In the genomic region with DNA sequence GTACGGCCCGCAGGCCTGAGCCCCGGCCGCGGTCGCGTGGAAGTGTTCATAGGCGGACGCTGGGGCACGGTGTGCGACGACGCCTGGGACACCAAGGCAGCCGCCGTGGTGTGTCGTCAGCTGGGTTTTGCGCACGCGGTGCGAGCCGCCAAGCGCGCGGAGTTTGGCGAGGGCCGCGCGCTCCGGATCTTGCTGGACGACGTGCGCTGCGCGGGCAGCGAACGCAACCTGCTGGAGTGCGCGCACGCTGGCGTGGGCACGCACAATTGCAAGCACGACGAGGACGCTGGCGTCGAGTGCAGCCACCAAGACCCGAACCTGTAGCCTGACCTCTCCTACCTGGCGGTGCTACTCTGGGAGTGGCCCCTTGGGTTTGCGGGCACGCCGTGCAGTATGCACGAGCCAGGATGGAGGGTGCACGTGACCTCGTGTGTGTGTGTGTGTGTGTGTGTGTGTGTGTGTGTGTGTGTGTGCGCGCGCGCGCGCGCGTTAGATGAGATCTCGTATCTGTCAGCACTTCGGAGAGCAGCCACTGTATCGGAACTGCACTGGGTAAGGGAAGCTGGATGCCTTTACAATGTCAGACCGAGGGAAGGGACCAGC, we compare ENCODE assay signal across 9 mouse cellular contexts. TPM values are rescaled to one million over a fixed set of nuclear protein-coding genes. Genes with fewer than 3 reads are reported as not detected.
DNase-seq lines count a peak whose midpoint lies in the region; ATAC-seq and TF ChIP-seq lines count a peak whose summit lies in the region.
"Had no signal": no experiment of that assay in that cellular context is flagged by ENCODE, and none has a peak within 500 bp of the region (broad histone marks: within the 10 kb centered on the region; RNA-seq: fewer than 3 reads in every experiment).

No protein-coding gene starts in this region.

- no peak overlapping the region for H3K27ac ChIP-seq in kidney, embryonic 14.5 days (ENCODE audit: low read depth, low read length)
- H3K27ac ChIP-seq in brown adipose tissue, adult 24 weeks (replicated peaks; ENCODE audit: low read depth, low read length) = no peak overlapping the region
- no peak overlapping the region for H3K27ac ChIP-seq in stomach, postnatal 0 days (replicated peaks)

- H3K4me1 ChIP-seq in kidney, embryonic 14.5 days (ENCODE audit: control insufficient read depth, insufficient read depth, low read length) = peaks cover 13% of the 10 kb centered on the region; the same call in 1 of the 2 replicates
- peaks cover 3% of the 10 kb centered on the region; the same call in 1 of the 2 replicates for H3K4me1 ChIP-seq in brown adipose tissue, adult 24 weeks (ENCODE audit: control insufficient read depth, insufficient read depth, insufficient read length, low read length)
- 0 out of 2 replicates have a peak, but pooled peaks cover 4% of the 10 kb centered on the region for H3K4me1 ChIP-seq in stomach, postnatal 0 days (replicated peaks; ENCODE audit: control insufficient read depth, insufficient read depth)

- 0 out of 2 replicates have a peak, but pooled peaks have one; percentile 11 for ATAC-seq in kidney, embryonic 14.5 days (ENCODE audit: low FRiP score, low TSS enrichment)
- ATAC-seq in stomach, postnatal 0 days (ENCODE audit: low FRiP score, low TSS enrichment) = peak; percentile 63

- no peaks in the 10 kb centered on the region for H3K9me3 ChIP-seq in kidney, embryonic 14.5 days (ENCODE audit: control insufficient read depth, low read length)
- H3K9me3 ChIP-seq in stomach, postnatal 0 days (ENCODE audit: control insufficient read depth, low read length) = no peaks in the 10 kb centered on the region

- DNase-seq in kidney, adult 18-20 months = no peak
- peak; percentile 74 to 85 for DNase-seq in frontal cortex, adult 2 months (ENCODE audit: extremely low spot score in 1 of 2, low spot score in 1 of 2)
- peak; percentile 91 for DNase-seq in layer of hippocampus, adult 9-11 months
- peak; percentile 25 to 64 for DNase-seq in lung, postnatal 4 days
- peak; percentile 56 for DNase-seq in stomach, postnatal 0 days (ENCODE audit: low spot score)
- DNase-seq in B cell, adult 2 months = no peak

- TF ChIP-seq CTCF in stomach, postnatal 0 days (IDR thresholded peaks at IDR 0.05; ENCODE audit: low read depth) = no peak

- H3K4me2 ChIP-seq in kidney, embryonic 14.5 days (replicated peaks; ENCODE audit: low read depth, low read length) = peak overlapping the region; percentile 79
- H3K4me2 ChIP-seq in stomach, postnatal 0 days (replicated peaks; ENCODE audit: low read depth) = peak overlapping the region; percentile 61

- no peaks in the 10 kb centered on the region for H3K36me3 ChIP-seq in kidney, embryonic 14.5 days (ENCODE audit: control insufficient read depth, insufficient read depth, low read length)
- H3K36me3 ChIP-seq in stomach, postnatal 0 days (ENCODE audit: control insufficient read depth, insufficient read depth, low read length) = no peaks in the 10 kb centered on the region

- H3K9ac ChIP-seq in kidney, embryonic 14.5 days (ENCODE audit: low read depth, low read length) = peak overlapping the region; percentile 42; the same call in 1 of the 2 replicates
- peak overlapping the region; percentile 31 for H3K9ac ChIP-seq in stomach, postnatal 0 days (ENCODE audit: low read length)

- WGBS in kidney, embryonic 14.5 days = 2% methylated on average over 66 of the region's 66 CpGs
- 1% methylated on average over 57 of the region's 66 CpGs for WGBS in stomach, postnatal 0 days

- peak overlapping the region; percentile 41 for H3K4me3 ChIP-seq in kidney, embryonic 14.5 days (ENCODE audit: low read length)
- peak overlapping the region; percentile 41 for H3K4me3 ChIP-seq in brown adipose tissue, adult 24 weeks (ENCODE audit: insufficient read depth, low read depth, low read length)
- H3K4me3 ChIP-seq in stomach, postnatal 0 days (ENCODE audit: low read depth, low read length) = peak overlapping the region; percentile 31
- H3K4me3 ChIP-seq: myocyte had no signal

- peaks cover 38% of the 10 kb centered on the region for H3K27me3 ChIP-seq in kidney, embryonic 14.5 days (ENCODE audit: control insufficient read depth, insufficient read depth, low read length)
- no peaks in the 10 kb centered on the region for H3K27me3 ChIP-seq in stomach, postnatal 0 days (ENCODE audit: control insufficient read depth, insufficient read depth, low read length)

- TF ChIP-seq EP300 in stomach, postnatal 0 days (optimal IDR thresholded peaks at IDR 0.05) = no peak

RNA-seq across cellular contexts. Expression of a gene that starts 6.2 kb away (rescaled TPM):
- polyA plus RNA-seq in kidney, embryonic 14.5 days (2014; fragmentation: Nextera tagmentation; extraction: Ambion mirVana) = 4.7 and 5.8 TPM in 2 replicates
- polyA plus RNA-seq in brown adipose tissue, adult 24 weeks (2012; ENCODE audit: insufficient read depth, insufficient read length, missing spikeins) = not detected in 2 replicates
- polyA plus RNA-seq in frontal cortex, adult 2 months (2012; rRNA removed) = 377 and 384 TPM in 2 replicates
- 1.3 and 2.1 TPM in 2 replicates for polyA plus RNA-seq in stomach, postnatal 0 days (2015; fragmentation: Nextera tagmentation; extraction: Ambion mirVana)

RNA-seq across cellular contexts. Expression of a gene that starts 21.9 kb away (rescaled TPM):
- 0.27 and 0.61 TPM in 2 replicates for polyA plus RNA-seq in kidney, embryonic 14.5 days (2014; fragmentation: Nextera tagmentation; extraction: Ambion mirVana)
- polyA plus RNA-seq in brown adipose tissue, adult 24 weeks (2012; ENCODE audit: insufficient read depth, insufficient read length, missing spikeins) = not detected in 2 replicates
- 10.3 and 10.6 TPM in 2 replicates for polyA plus RNA-seq in frontal cortex, adult 2 months (2012; rRNA removed)
- polyA plus RNA-seq in stomach, postnatal 0 days (2015; fragmentation: Nextera tagmentation; extraction: Ambion mirVana) = 0.23 and 0.24 TPM in 2 replicates

RNA-seq across cellular contexts. Expression of a gene that starts 42.8 kb away (rescaled TPM):
- polyA plus RNA-seq in kidney, embryonic 14.5 days (2014; fragmentation: Nextera tagmentation; extraction: Ambion mirVana) = 31.3 and 56.5 TPM in 2 replicates
- polyA plus RNA-seq in brown adipose tissue, adult 24 weeks (2012; ENCODE audit: insufficient read depth, insufficient read length, missing spikeins) = 4.2 and 5.1 TPM in 2 replicates
- polyA plus RNA-seq in frontal cortex, adult 2 months (2012; rRNA removed) = 49.3 and 57.7 TPM in 2 replicates
- 53.8 and 54.6 TPM in 2 replicates for polyA plus RNA-seq in stomach, postnatal 0 days (2015; fragmentation: Nextera tagmentation; extraction: Ambion mirVana)

RNA-seq across cellular contexts. Expression of a gene that starts 52.8 kb away (rescaled TPM):
- polyA plus RNA-seq in kidney, embryonic 14.5 days (2014; fragmentation: Nextera tagmentation; extraction: Ambion mirVana) = 9.9 and 11.0 TPM in 2 replicates
- polyA plus RNA-seq in brown adipose tissue, adult 24 weeks (2012; ENCODE audit: insufficient read depth, insufficient read length, missing spikeins) = 2.3 and 3.3 TPM in 2 replicates
- polyA plus RNA-seq in frontal cortex, adult 2 months (2012; rRNA removed) = 44.2 and 44.8 TPM in 2 replicates
- polyA plus RNA-seq in stomach, postnatal 0 days (2015; fragmentation: Nextera tagmentation; extraction: Ambion mirVana) = 6.7 and 7.0 TPM in 2 replicates

Comparison
In these comparisons a context has a peak if more than half of its experiments do, and no peak if none do; other contexts are left out.
1. DNase-seq: peak in frontal cortex, adult 2 months (2 of 2), layer of hippocampus, adult 9-11 months (single experiment), lung, postnatal 4 days (2 of 2) and stomach, postnatal 0 days (single experiment); none in kidney, adult 18-20 months (single experiment) and B cell, adult 2 months (0 of 2).
2. RNA of a gene that starts 6.2 kb away (polyA plus RNA-seq): 377 to 384 TPM in frontal cortex, adult 2 months; 4.7 to 5.8 TPM in kidney, embryonic 14.5 days, 1.3 to 2.1 TPM in stomach, postnatal 0 days and not detected in brown adipose tissue, adult 24 weeks; every median in the first group is over 10 times any median in the second.
3. Peak in every context shown above with its lines, with median percentiles within 50 percentile points of each other: H3K4me3 ChIP-seq.